Mouse (Mus musculus): Measurements from ENCODE around the gene Rin1. TPM values are rescaled to one million over a fixed set of nuclear protein-coding genes. Genes with fewer than 3 reads are reported as not detected.
A peak's percentile ranks its signal among the peaks of the same experiment; 100 is the strongest.

The Rin1 gene
- polyA plus RNA-seq, 1 experiment from 2014 or later, result 2.4 TPM

- H3K4me1 ChIP-seq, result peaks cover 57% of the 10 kb centered on the region
These were observed 10.4 kb downstream of the Rin1 start for GRCm38 (mm10) chr19:5060365-5061330.

GRCm38 (mm10) chr19:5062041-5062440 lies 11.8 kb downstream of the Rin1 start:
- Histone ChIP-seq H3K4me2 (replicated peaks) (no peak overlapping the region), H3K4me1 (peaks cover 53% of the 10 kb centered on the region), H3K27ac (no peak overlapping the region), H3K9me3 (no peaks in the 10 kb centered on the region), H3K4me3 (no peak overlapping the region), H3K9ac (no peak overlapping the region), H3K27me3 (no peaks in the 10 kb centered on the region), H3K36me3 (no peaks in the 10 kb centered on the region)
- 84% methylated on average over 5 of the region's 5 CpGs for WGBS
- ATAC-seq (ENCODE audit: insufficient number of reproducible peaks, insufficient read depth, low FRiP score, low TSS enrichment), result no peak

More at GRCm38 (mm10) chr19:5060365-5061330, 10.4 kb downstream of the Rin1 start:
- Histone ChIP-seq H3K27ac (peak overlapping the region; percentile 59), H3K9ac (no peak overlapping the region), H3K36me3 (no peaks in the 10 kb centered on the region), H3K27me3 (no peaks in the 10 kb centered on the region), H3K4me3 (no peak overlapping the region), H3K9me3 (no peaks in the 10 kb centered on the region), H3K4me2 (replicated peaks) (no peak overlapping the region)
- 36% methylated on average over 5 of the region's 5 CpGs for WGBS
- no peak for ATAC-seq (ENCODE audit: insufficient number of reproducible peaks, insufficient read depth, low FRiP score, low TSS enrichment)

- no peaks in the 10 kb centered on the region for H3K27me3 ChIP-seq
- no peak overlapping the region for H3K4me2 ChIP-seq (replicated peaks)
- no peak overlapping the region for H3K9ac ChIP-seq
- H3K4me1 ChIP-seq, result peaks cover 57% of the 10 kb centered on the region
- 33% methylated on average over 6 of the region's 6 CpGs for WGBS
- H3K9me3 ChIP-seq, result no peaks in the 10 kb centered on the region
- no peaks in the 10 kb centered on the region for H3K36me3 ChIP-seq
- H3K27ac ChIP-seq, result no peak overlapping the region
- H3K4me3 ChIP-seq, result no peak overlapping the region
- ATAC-seq (ENCODE audit: insufficient number of reproducible peaks, insufficient read depth, low FRiP score, low TSS enrichment), result no peak
These were observed 12.2 kb downstream of the Rin1 start for GRCm38 (mm10) chr19:5062446-5062845.

GRCm38 (mm10) chr19:5065104-5065503 lies 14.8 kb downstream of the Rin1 start:
- Histone ChIP-seq H3K27me3 (peaks cover 8% of the 10 kb centered on the region), H3K9me3 (no peaks in the 10 kb centered on the region), H3K4me1 (peaks cover 54% of the 10 kb centered on the region), H3K36me3 (no peaks in the 10 kb centered on the region), H3K4me2 (replicated peaks) (no peak overlapping the region), H3K27ac (peak overlapping the region; percentile 41), H3K9ac (0 out of 2 replicates have a peak overlapping the region, but pooled peaks have one; percentile 7), H3K4me3 (no peak overlapping the region)
- ATAC-seq (ENCODE audit: insufficient number of reproducible peaks, insufficient read depth, low FRiP score, low TSS enrichment), result no peak
- WGBS, result 69% methylated on average over 7 of the region's 7 CpGs

DNA sequence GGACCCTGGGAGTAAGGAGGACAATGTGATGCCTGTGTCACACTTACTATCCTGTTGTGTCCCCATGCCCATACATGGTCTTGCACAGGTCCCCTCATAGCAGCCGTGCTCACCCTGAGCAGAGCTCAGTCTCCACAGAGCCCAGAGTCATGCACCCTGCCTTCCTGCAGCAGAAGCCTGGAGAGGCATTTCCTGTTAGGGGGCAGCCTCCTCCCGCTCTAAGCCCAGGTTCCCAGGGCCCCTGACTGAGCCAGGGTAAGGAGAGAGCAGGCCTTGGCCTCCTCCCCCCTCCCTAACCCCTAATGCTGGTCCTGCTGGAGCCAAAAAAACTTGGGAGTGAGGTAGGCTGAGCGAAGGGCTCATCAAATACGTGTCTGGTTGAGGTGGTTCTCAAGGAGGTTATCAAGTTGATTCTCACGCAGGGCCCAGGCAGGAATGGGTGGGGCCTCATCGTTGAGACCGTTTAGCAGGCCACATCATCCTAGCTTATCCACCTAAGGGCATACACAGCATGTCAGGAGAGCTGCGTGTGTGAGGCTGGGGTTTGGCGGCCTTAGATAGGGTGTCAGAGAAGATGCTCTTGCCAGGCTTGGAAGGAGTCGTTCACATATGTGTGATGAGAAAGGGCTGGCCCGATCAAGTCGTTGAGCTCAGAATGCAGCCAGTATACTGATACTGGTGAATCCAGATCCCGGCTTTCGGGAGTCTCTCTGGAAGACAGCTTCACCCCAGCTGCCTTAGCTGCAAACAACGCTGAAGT lies 16.9 kb downstream of the Rin1 start:
- H3K27me3 ChIP-seq, result peaks cover 10% of the 10 kb centered on the region
- H3K4me1 ChIP-seq, result peaks cover 53% of the 10 kb centered on the region
- H3K27ac ChIP-seq, result peak overlapping the region; percentile 97
- H3K9me3 ChIP-seq, result no peaks in the 10 kb centered on the region
- 4% methylated on average over 15 of the region's 15 CpGs for WGBS
- peak overlapping the region; percentile 86 for H3K4me2 ChIP-seq (replicated peaks)
- peak overlapping the region; percentile 81 for H3K9ac ChIP-seq
- ATAC-seq (ENCODE audit: insufficient number of reproducible peaks, insufficient read depth, low FRiP score, low TSS enrichment), result no peak
- peak overlapping the region; percentile 59 for H3K4me3 ChIP-seq
- H3K36me3 ChIP-seq, result no peaks in the 10 kb centered on the region

GRCm38 (mm10) chr19:5067867-5068569 lies 17.7 kb downstream of the Rin1 start, which contains the start of gene Cd248:
Cd248 (plus strand) TSS chr19:5068078.
- H3K4me3 ChIP-seq, result peak within 1 kb of the TSS; percentile 59
- ATAC-seq (ENCODE audit: insufficient number of reproducible peaks, insufficient read depth, low FRiP score, low TSS enrichment), result peak; percentile 33
- H3K9me3 ChIP-seq, result no peaks in the 10 kb centered on the region
- H3K4me2 ChIP-seq (replicated peaks), result peak within 1 kb of the TSS; percentile 86
- no peaks in the 10 kb centered on the region for H3K36me3 ChIP-seq
- H3K4me1 ChIP-seq, result peaks cover 53% of the 10 kb centered on the region
- peak within 1 kb of the TSS; percentile 97 for H3K27ac ChIP-seq
- H3K27me3 ChIP-seq, result peaks cover 10% of the 10 kb centered on the region
- WGBS, result 1% methylated on average over 55 of the region's 56 CpGs
- peak within 1 kb of the TSS; percentile 81 for H3K9ac ChIP-seq

DNA sequence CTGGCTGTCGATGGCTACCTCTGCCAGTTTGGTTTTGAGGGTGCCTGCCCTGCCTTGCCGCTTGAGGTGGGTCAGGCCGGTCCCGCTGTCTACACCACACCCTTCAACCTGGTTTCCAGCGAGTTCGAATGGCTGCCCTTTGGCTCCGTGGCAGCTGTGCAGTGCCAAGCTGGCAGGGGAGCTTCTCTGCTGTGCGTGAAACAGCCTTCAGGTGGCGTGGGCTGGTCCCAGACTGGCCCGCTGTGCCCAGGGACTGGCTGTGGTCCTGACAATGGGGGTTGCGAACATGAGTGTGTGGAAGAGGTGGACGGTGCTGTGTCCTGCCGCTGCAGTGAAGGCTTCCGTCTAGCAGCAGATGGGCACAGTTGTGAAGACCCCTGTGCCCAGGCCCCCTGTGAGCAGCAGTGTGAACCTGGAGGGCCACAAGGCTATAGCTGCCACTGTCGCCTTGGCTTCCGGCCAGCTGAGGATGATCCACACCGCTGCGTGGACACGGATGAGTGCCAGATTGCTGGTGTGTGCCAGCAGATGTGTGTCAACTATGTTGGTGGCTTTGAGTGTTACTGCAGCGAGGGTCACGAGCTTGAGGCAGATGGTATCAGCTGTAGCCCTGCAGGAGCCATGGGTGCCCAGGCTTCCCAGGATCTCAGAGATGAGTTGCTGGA lies 18.4 kb downstream of the Rin1 start:
- Histone ChIP-seq H3K9me3 (no peaks in the 10 kb centered on the region), H3K36me3 (no peaks in the 10 kb centered on the region), H3K27ac (peak overlapping the region; percentile 97), H3K9ac (peak overlapping the region; percentile 81), H3K27me3 (peaks cover 10% of the 10 kb centered on the region), H3K4me1 (peaks cover 53% of the 10 kb centered on the region), H3K4me3 (peak overlapping the region; percentile 59), H3K4me2 (replicated peaks) (peak overlapping the region; percentile 86)
- 42% methylated on average over 21 of the region's 21 CpGs for WGBS
- no peak for ATAC-seq (ENCODE audit: insufficient number of reproducible peaks, insufficient read depth, low FRiP score, low TSS enrichment)

DNA sequence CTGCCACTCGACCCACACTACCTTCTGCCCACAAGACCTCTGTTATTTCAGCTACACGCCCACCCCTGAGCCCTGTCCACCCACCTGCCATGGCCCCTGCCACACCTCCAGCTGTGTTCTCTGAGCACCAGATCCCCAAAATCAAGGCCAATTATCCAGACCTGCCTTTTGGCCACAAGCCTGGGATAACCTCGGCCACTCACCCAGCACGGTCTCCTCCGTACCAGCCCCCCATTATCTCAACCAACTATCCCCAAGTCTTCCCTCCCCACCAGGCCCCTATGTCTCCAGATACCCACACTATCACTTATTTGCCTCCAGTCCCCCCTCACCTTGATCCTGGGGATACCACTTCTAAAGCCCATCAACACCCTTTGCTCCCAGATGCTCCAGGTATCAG lies 19.2 kb downstream of the Rin1 start:
- Histone ChIP-seq H3K27ac (peak overlapping the region; percentile 97), H3K36me3 (no peaks in the 10 kb centered on the region), H3K27me3 (peaks cover 10% of the 10 kb centered on the region), H3K9ac (0 out of 2 replicates have a peak overlapping the region, but pooled peaks have one; percentile 81), H3K4me2 (replicated peaks) (peak overlapping the region; percentile 86), H3K9me3 (no peaks in the 10 kb centered on the region), H3K4me3 (peak overlapping the region; percentile 59), H3K4me1 (peaks cover 52% of the 10 kb centered on the region)
- ATAC-seq (ENCODE audit: insufficient number of reproducible peaks, insufficient read depth, low FRiP score, low TSS enrichment), result no peak
- 81% methylated on average over 5 of the region's 5 CpGs for WGBS

GRCm38 (mm10) chr19:5069978-5070377 lies 19.7 kb downstream of the Rin1 start:
- 81% methylated on average over 7 of the region's 7 CpGs for WGBS
- Histone ChIP-seq H3K27ac (peak overlapping the region; percentile 97), H3K9me3 (no peaks in the 10 kb centered on the region), H3K4me3 (peak overlapping the region; percentile 59), H3K27me3 (peaks cover 10% of the 10 kb centered on the region), H3K9ac (no peak overlapping the region; the same call in 1 of the 2 replicates), H3K4me2 (replicated peaks) (peak overlapping the region; percentile 86), H3K36me3 (no peaks in the 10 kb centered on the region), H3K4me1 (peaks cover 47% of the 10 kb centered on the region)
- no peak for ATAC-seq (ENCODE audit: insufficient number of reproducible peaks, insufficient read depth, low FRiP score, low TSS enrichment)

DNA sequence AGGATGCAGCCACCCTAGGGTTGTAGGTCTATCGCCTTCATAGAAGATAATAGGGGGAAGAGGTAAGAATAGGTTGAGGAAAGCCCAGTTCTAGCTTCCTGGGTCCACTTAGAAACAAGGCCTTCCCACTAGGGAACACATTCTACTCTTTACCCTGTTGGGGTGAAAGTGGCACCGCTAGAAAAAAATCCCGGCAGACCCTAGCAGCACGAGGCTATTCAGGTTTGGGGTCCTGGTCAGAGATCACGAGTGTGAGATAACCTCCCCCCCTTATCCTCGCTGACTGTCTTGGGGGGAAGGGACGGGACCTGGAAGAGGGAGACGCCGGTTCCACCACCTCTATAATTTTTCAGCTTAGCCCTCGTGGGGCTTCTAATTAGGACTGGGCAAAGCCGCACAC lies 20.8 kb downstream of the Rin1 start:
- Histone ChIP-seq H3K9me3 (no peaks in the 10 kb centered on the region), H3K27me3 (peaks cover 10% of the 10 kb centered on the region), H3K36me3 (no peaks in the 10 kb centered on the region), H3K4me1 (peaks cover 42% of the 10 kb centered on the region), H3K9ac (peak overlapping the region; percentile 43; the same call in 1 of the 2 replicates), H3K4me2 (replicated peaks) (peak overlapping the region; percentile 86), H3K27ac (peak overlapping the region; percentile 97), H3K4me3 (peak overlapping the region; percentile 59)
- WGBS, result 5% methylated on average over 11 of the region's 11 CpGs
- ATAC-seq (ENCODE audit: insufficient number of reproducible peaks, insufficient read depth, low FRiP score, low TSS enrichment), result no peak
